Comparison of ENCODE assay signal across 22 mouse cellular contexts in the genomic region with DNA sequence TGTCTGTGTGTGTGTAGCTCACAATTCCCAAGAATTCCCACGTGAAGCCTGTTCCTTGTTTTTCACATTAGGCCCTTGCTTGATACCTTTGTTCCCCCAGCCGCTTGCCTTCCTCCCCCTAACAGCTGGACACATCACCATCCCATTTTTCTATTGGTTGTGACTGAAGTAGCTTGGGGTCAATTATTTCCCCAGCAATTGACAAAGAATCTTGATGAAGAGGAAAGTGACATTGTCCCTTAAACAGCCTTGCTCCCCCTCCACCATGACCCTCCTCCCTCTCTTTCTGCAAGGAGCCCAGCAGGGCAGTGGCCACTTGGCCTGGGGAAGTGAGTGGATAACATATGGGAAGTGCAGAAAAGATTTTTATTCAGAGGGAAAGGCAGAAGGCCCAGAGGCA.
A peak's percentile ranks its signal among the peaks of the same experiment; 100 is the strongest.
DNase-seq lines count a peak whose midpoint lies in the region; ATAC-seq lines count a peak whose summit lies in the region.
"Had no signal": no experiment of that assay in that cellular context is flagged by ENCODE, and none has a peak within 500 bp of the region (broad histone marks: within the 10 kb centered on the region; RNA-seq: fewer than 3 reads in every experiment).

No protein-coding gene starts in this region.

- H3K4me1 ChIP-seq in forebrain, embryonic 11.5 days (replicated peaks; ENCODE audit: control insufficient read depth, insufficient read depth, low read length), result peaks cover 15% of the 10 kb centered on the region
- peaks cover 22% of the 10 kb centered on the region for H3K4me1 ChIP-seq in forebrain, embryonic 16.5 days (replicated peaks; ENCODE audit: control insufficient read depth, insufficient read depth, low read length)
- H3K4me1 ChIP-seq in neural tube, embryonic 11.5 days (ENCODE audit: control insufficient read depth, insufficient read depth, low read length), result peaks cover 42% of the 10 kb centered on the region
- H3K4me1 ChIP-seq in limb, embryonic 12.5 days (replicated peaks), result peaks cover 53% of the 10 kb centered on the region

- peak; percentile 13; the same call in 1 of the 2 replicates for ATAC-seq in forebrain, embryonic 11.5 days (replicated peaks; ENCODE audit: low FRiP score)
- ATAC-seq in forebrain, embryonic 16.5 days, result no peak
- no peak for ATAC-seq in neural tube, embryonic 11.5 days (ENCODE audit: insufficient read depth, low FRiP score, low TSS enrichment)
- ATAC-seq in limb, embryonic 12.5 days (ENCODE audit: insufficient number of reproducible peaks, insufficient read depth, low FRiP score, low TSS enrichment, low read depth), result no peak
- ATAC-seq in megakaryocyte-erythroid progenitor cell, adult 5-6 weeks (replicated peaks; ENCODE audit: low FRiP score, low TSS enrichment, poor library complexity, severe bottlenecking), result no peak
- ATAC-seq: intestine, embryonic 15.5 days; liver, embryonic 12.5 days had no signal

- H3K27me3 ChIP-seq in forebrain, embryonic 11.5 days (ENCODE audit: control insufficient read depth, insufficient read depth, low read length), result no peaks in the 10 kb centered on the region
- no peaks in the 10 kb centered on the region for H3K27me3 ChIP-seq in forebrain, embryonic 16.5 days (replicated peaks; ENCODE audit: control insufficient read depth, insufficient read depth, low read length)
- no peaks in the 10 kb centered on the region for H3K27me3 ChIP-seq in neural tube, embryonic 11.5 days (ENCODE audit: control insufficient read depth, insufficient read depth, low read length)
- H3K27me3 ChIP-seq in limb, embryonic 12.5 days, result peaks cover 7% of the 10 kb centered on the region; the same call in 1 of the 2 replicates
- H3K27me3 ChIP-seq: CH12.LX; intestine, embryonic 15.5 days; megakaryocyte, embryonic 14.5 days had no signal

- DNase-seq in forebrain, embryonic 11.5 days (ENCODE audit: low spot score), result no peak
- DNase-seq in neural tube, embryonic 11.5 days (ENCODE audit: low spot score), result no peak
- DNase-seq in neural tube, embryonic 10.5 days (ENCODE audit: extremely low spot score, low spot score), result no peak
- no peak for DNase-seq in layer of hippocampus, adult 18-20 months (ENCODE audit: low spot score in 2 of 2)
- no peak for DNase-seq in adrenal gland, postnatal 25 days
- DNase-seq: cerebellum, adult 9-10 months; gastrocnemius, postnatal 10 days; heart, adult 18-20 months; heart, postnatal 36 days; kidney, adult 9 months; kidney, postnatal 25 days; lung, adult 2 months; right cerebral cortex, postnatal 4 days had no signal

- 10% methylated on average over 2 of the region's 2 CpGs for WGBS in forebrain, embryonic 11.5 days
- 20% methylated on average over 2 of the region's 2 CpGs for WGBS in forebrain, embryonic 16.5 days
- 19% methylated on average over 2 of the region's 2 CpGs for WGBS in neural tube, embryonic 11.5 days
- 42% methylated on average over 2 of the region's 2 CpGs for WGBS in limb, embryonic 12.5 days

- no peak overlapping the region for H3K9ac ChIP-seq in forebrain, embryonic 11.5 days (ENCODE audit: low read length)
- no peak overlapping the region for H3K9ac ChIP-seq in forebrain, embryonic 16.5 days (replicated peaks; ENCODE audit: low read depth, low read length)
- no peak overlapping the region for H3K9ac ChIP-seq in neural tube, embryonic 11.5 days (ENCODE audit: low read length)
- H3K9ac ChIP-seq in limb, embryonic 12.5 days (replicated peaks), result no peak overlapping the region
- H3K9ac ChIP-seq: intestine, embryonic 15.5 days; liver, embryonic 12.5 days had no signal

- no peaks in the 10 kb centered on the region for H3K36me3 ChIP-seq in forebrain, embryonic 11.5 days (ENCODE audit: control insufficient read depth, insufficient read depth, low read length)
- H3K36me3 ChIP-seq in forebrain, embryonic 16.5 days (ENCODE audit: control insufficient read depth, insufficient read depth), result no peaks in the 10 kb centered on the region
- no peaks in the 10 kb centered on the region for H3K36me3 ChIP-seq in neural tube, embryonic 11.5 days (ENCODE audit: control insufficient read depth, insufficient read depth, low read length)
- no peaks in the 10 kb centered on the region for H3K36me3 ChIP-seq in limb, embryonic 12.5 days
- H3K36me3 ChIP-seq: intestine, embryonic 15.5 days; liver, embryonic 12.5 days had no signal

- peak overlapping the region; percentile 19; the same call in 1 of the 2 replicates for H3K27ac ChIP-seq in forebrain, embryonic 11.5 days (ENCODE audit: low read depth, low read length)
- no peak overlapping the region for H3K27ac ChIP-seq in forebrain, embryonic 16.5 days (ENCODE audit: low read length)
- H3K27ac ChIP-seq in neural tube, embryonic 11.5 days (ENCODE audit: low read depth, low read length), result peak overlapping the region; percentile 31; the same call in 1 of the 2 replicates
- 0 out of 2 replicates have a peak overlapping the region, but pooled peaks have one; percentile 23 for H3K27ac ChIP-seq in limb, embryonic 12.5 days
- H3K27ac ChIP-seq: intestine, embryonic 15.5 days; left cerebral cortex, adult 2 months; liver, embryonic 12.5 days had no signal

- H3K4me3 ChIP-seq in forebrain, embryonic 11.5 days (ENCODE audit: low read depth, low read length), result no peak overlapping the region
- H3K4me3 ChIP-seq in forebrain, embryonic 16.5 days (replicated peaks; ENCODE audit: low read length), result no peak overlapping the region
- H3K4me3 ChIP-seq in neural tube, embryonic 11.5 days (ENCODE audit: low read depth, low read length), result no peak overlapping the region
- H3K4me3 ChIP-seq in limb, embryonic 12.5 days (replicated peaks), result no peak overlapping the region
- H3K4me3 ChIP-seq: erythroblast, embryonic 14.5 days; intestine, embryonic 15.5 days; left cerebral cortex, adult 2 months; liver, embryonic 12.5 days; megakaryocyte, embryonic 14.5 days had no signal

- no peaks in the 10 kb centered on the region for H3K9me3 ChIP-seq in forebrain, embryonic 11.5 days (ENCODE audit: control insufficient read depth, low read length)
- no peaks in the 10 kb centered on the region for H3K9me3 ChIP-seq in forebrain, embryonic 16.5 days (ENCODE audit: control insufficient read depth, low read length)
- H3K9me3 ChIP-seq in neural tube, embryonic 11.5 days (ENCODE audit: control insufficient read depth, low read length), result no peaks in the 10 kb centered on the region
- H3K9me3 ChIP-seq in limb, embryonic 12.5 days, result no peaks in the 10 kb centered on the region
- H3K9me3 ChIP-seq: intestine, embryonic 15.5 days; liver, embryonic 12.5 days had no signal

- H3K4me2 ChIP-seq in forebrain, embryonic 11.5 days (ENCODE audit: low read depth, low read length, severe bottlenecking), result no peak overlapping the region
- no peak overlapping the region for H3K4me2 ChIP-seq in forebrain, embryonic 16.5 days (ENCODE audit: low read length)
- no peak overlapping the region for H3K4me2 ChIP-seq in neural tube, embryonic 11.5 days (ENCODE audit: low read depth)
- no peak overlapping the region for H3K4me2 ChIP-seq in limb, embryonic 12.5 days
- H3K4me2 ChIP-seq: intestine, embryonic 15.5 days; liver, embryonic 12.5 days had no signal
